Mouse (Mus musculus) limb, embryonic 14.5 days (tissue): ENCODE results near the gene Klhl4. TPM values are rescaled to one million over a fixed set of nuclear protein-coding genes. Genes with fewer than 3 reads are reported as not detected.

Experiments used
- ATAC-seq: fragments of 200-750 bp; cut with Nextera tagmentation; 2 replicates; pipeline ENCODE4 v1.8.0; 2017; ENCODE audit warnings: low read depth, moderate number of reproducible peaks, moderate TSS enrichment; ENCODE audit not compliant: low FRiP score
- DNase-seq: peaks from one replicate; pipeline ENCODE4 v3.0.0-alpha.2; 2015; ENCODE audit warnings: low spot score
- H3K27ac ChIP-seq: fragments of 300-500 bp; sonication (generic); replicated peaks from 2 replicates; pipeline ENCODE4 v1.5.1; 2014; ENCODE audit warnings: low read depth, mild to moderate bottlenecking, low read length, moderate library complexity, mixed read lengths
- H3K27me3 ChIP-seq: fragments of 300-500 bp; sonication (generic); 2 replicates; pipeline ENCODE4 v1.6.1; 2014; ENCODE audit warnings: low read length, mixed read lengths; ENCODE audit not compliant: control insufficient read depth, insufficient read depth
- H3K36me3 ChIP-seq: fragments of 300-500 bp; sonication (generic); 2 replicates; pipeline ENCODE4 v1.6.1; 2014; ENCODE audit warnings: mild to moderate bottlenecking, low read length, moderate library complexity, mixed read lengths; ENCODE audit not compliant: control insufficient read depth, insufficient read depth
- H3K4me1 ChIP-seq: fragments of 300-500 bp; sonication (generic); 2 replicates; pipeline ENCODE4 v1.6.1; 2014; ENCODE audit warnings: antibody characterized with exemption, low read length, mixed read lengths; ENCODE audit not compliant: control insufficient read depth, insufficient read depth
- H3K4me2 ChIP-seq: fragments of 300-500 bp; sonication (generic); replicated peaks from 2 replicates; pipeline ENCODE4 v1.6.1; 2014; ENCODE audit warnings: low read depth, mild to moderate bottlenecking, low read length, moderate library complexity; ENCODE audit not compliant: severe bottlenecking
- H3K4me3 ChIP-seq: fragments of 300-500 bp; sonication (generic); replicated peaks from 2 replicates; pipeline ENCODE4 v1.5.1; 2014; ENCODE audit warnings: low read length
- H3K9ac ChIP-seq: fragments of 300-500 bp; sonication (generic); 2 replicates; pipeline ENCODE4 v1.6.1; 2014; ENCODE audit warnings: mild to moderate bottlenecking, low read depth, low read length, moderate library complexity; ENCODE audit not compliant: severe bottlenecking
- H3K9me3 ChIP-seq: fragments of 300-500 bp; sonication (generic); 2 replicates; pipeline ENCODE4 v1.6.1; 2016; ENCODE audit warnings: low read length; ENCODE audit not compliant: control insufficient read depth
- POLR2A ChIP-seq: fragments of 200-500 bp; IDR thresholded peaks from 2 replicates; pipeline ENCODE4 v1.8.0; 2012; ENCODE audit warnings: inconsistent platforms, mild to moderate bottlenecking, moderate library complexity, borderline replicate concordance; ENCODE audit not compliant: insufficient read depth, insufficient read length; ENCODE audit errors: extremely low read depth
- WGBS: fragments of 180-500 bp; shearing (Covaris S2); extraction: QIAGEN DNeasy Blood & Tissue Kit; methylation state at CpG from one replicate; pipeline ENCODE4 v1.1.7; 2014; 5-methylcytosine and 5-hydroxymethylcytosine counted together
- polyA plus RNA-seq, 2 experiments: library from polyadenylated mRNA; depleted of rRNA in 1 of 2; stranded (reverse) in 1 of 2; unstranded in 1 of 2; fragments of >200 nt; fragmentation: Nextera tagmentation in 1 of 2; extraction: Ambion mirVana in 1 of 2; gene quantifications; 2 replicates each; pipeline versions ENCODE4 v1.2.1 to v1.2.3; 2012 to 2014

Gene Klhl4
- polyA plus RNA-seq (2012; rRNA removed) (4.8 and 5.9 TPM in 2 replicates), polyA plus RNA-seq (2014; fragmentation: Nextera tagmentation; extraction: Ambion mirVana) (11.5 and 11.7 TPM in 2 replicates)

DNA sequence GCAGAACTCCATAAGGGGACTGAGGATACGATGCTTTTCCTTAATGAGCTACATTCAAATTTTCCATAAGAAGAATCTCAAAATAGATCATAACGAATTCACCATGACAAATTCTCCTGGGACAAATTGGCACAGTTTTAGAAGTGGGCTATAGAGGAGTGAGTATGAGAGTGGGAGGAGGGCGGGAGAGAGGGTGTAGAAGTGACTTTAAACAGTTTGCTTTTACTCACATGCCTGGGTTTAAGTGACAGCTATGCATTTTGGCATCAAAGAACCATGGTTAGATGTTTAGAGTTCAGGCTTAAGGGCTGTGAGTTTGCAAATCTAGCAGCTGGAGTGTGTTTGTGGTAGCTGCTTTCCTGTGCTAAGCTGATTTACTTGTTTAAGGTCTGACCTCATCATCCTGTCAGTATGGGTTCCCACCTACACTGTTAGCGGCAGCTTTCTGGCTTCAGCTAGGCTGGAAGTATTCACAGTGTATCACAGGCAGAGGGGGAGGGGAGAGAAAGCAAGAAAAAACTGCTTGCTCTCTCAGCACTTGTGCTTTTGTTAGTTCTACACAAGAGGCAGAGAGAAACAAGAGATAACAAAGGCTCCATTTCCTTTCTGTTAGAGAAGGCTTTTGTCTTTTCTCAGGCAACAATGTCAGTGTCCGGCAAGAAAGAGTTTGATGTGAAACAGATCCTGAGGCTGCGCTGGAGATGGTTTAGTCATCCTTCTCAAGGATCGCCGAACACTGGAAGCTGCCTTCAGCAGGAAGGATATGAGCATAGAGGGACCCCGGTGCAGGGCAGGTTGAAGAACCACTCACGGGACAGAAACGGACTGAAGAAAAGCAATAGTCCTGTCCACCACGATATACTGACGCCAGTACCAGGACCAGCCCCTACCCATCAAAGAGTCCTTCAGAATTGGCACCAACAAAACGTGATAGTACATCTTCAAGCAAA, at the start of gene Klhl4:
Gene Klhl4, plus strand, starts transcription at position 552 of the 950 bp plus-strand sequence.
- Histone ChIP-seq H3K9ac (no peak within 1 kb of the TSS), H3K4me3 (no peak within 1 kb of the TSS; the same call in 1 of the 2 replicates), H3K27ac (no peak within 1 kb of the TSS), H3K4me1 (no peaks in the 10 kb centered on the region), H3K36me3 (no peaks in the 10 kb centered on the region), H3K9me3 (no peaks in the 10 kb centered on the region), H3K4me2 (peak within 1 kb of the TSS; percentile 7; the same call in 1 of the 2 replicates), H3K27me3 (no peaks in the 10 kb centered on the region)
- TF ChIP-seq POLR2A: no peak
- WGBS: 46% methylated on average over 14 of the region's 14 CpGs
- DNase-seq (no peak), ATAC-seq (no peak)

DNA sequence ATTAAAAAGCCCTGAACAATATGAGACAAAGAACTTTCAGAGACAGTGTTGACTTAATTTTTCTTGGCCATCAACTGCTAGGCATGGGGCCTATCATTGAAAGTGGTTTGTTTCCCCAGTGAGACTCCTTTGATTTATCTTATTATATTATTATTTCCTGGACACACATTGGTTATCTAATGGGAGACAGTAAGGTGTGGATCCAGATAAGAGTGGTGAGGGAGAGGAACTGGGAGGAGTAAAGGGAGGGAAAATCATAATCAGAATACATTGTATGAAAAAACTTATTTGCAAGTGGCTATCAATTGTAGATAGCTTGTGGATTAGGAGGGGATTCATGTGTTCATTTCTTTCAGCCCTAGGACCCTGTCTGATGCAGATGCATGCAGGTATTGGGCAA, 10.0 kb downstream of the Klhl4 start:
- Histone ChIP-seq H3K4me3 (no peak overlapping the region), H3K36me3 (no peaks in the 10 kb centered on the region), H3K27me3 (no peaks in the 10 kb centered on the region), H3K4me1 (no peaks in the 10 kb centered on the region), H3K4me2 (no peak overlapping the region), H3K9ac (no peak overlapping the region), H3K27ac (no peak overlapping the region), H3K9me3 (no peaks in the 10 kb centered on the region)
- no peak for TF ChIP-seq POLR2A
- ATAC-seq (no peak), DNase-seq (no peak)

DNA sequence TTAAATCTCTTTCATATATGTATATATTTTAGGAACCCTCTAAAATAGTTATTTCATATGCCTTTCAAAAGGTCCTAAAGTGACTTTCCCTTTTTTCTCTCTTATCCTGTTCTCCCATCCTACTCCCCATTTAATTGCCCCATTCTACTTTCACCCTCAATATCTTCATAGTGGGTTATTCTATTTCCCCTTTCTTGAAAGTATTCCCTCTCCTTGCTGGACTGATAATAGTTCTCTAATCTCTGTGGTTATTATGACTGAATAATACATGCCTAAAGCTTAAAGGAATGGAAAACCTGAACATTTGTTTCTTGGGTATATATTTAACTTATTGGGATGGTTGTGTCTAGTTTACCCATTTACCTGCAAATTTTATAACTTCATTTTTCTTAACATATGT, 12.6 kb downstream of the Klhl4 start:
- Histone ChIP-seq H3K27ac (no peak overlapping the region), H3K4me3 (no peak overlapping the region), H3K9me3 (no peaks in the 10 kb centered on the region), H3K27me3 (no peaks in the 10 kb centered on the region), H3K9ac (no peak overlapping the region), H3K4me1 (no peaks in the 10 kb centered on the region), H3K4me2 (no peak overlapping the region), H3K36me3 (no peaks in the 10 kb centered on the region)
- DNase-seq: no peak
- no peak for TF ChIP-seq POLR2A
- no peak for ATAC-seq

DNA sequence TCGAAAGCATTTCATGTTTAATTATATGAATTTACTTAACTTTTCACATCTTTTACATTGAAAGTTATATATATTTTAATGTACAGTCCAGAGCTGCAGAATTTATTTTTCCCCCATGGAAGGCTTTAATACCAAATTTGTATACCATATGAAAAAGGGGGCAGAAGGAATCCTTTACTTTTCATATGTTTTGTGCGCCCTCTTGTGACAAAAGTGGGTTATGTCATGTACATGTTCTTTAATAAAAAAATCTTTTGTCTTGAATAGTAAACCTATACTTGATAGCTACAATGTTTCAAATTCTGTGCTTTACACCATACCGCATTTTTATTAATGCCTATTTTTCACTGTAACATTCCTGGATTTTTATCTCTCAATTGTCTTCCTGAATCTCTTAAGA, 84.0 kb downstream of the Klhl4 start:
- no peaks in the 10 kb centered on the region for H3K36me3 ChIP-seq
- H3K27ac ChIP-seq: no peak overlapping the region
- no peak overlapping the region for H3K4me2 ChIP-seq
- TF ChIP-seq POLR2A: no peak
- H3K27me3 ChIP-seq: no peaks in the 10 kb centered on the region
- no peaks in the 10 kb centered on the region for H3K9me3 ChIP-seq
- no peak overlapping the region for H3K9ac ChIP-seq
- no peaks in the 10 kb centered on the region for H3K4me1 ChIP-seq
- ATAC-seq (no peak), DNase-seq (peak; percentile 11)
- no peak overlapping the region for H3K4me3 ChIP-seq
- 32% methylated on average over 3 of the region's 3 CpGs for WGBS

DNA sequence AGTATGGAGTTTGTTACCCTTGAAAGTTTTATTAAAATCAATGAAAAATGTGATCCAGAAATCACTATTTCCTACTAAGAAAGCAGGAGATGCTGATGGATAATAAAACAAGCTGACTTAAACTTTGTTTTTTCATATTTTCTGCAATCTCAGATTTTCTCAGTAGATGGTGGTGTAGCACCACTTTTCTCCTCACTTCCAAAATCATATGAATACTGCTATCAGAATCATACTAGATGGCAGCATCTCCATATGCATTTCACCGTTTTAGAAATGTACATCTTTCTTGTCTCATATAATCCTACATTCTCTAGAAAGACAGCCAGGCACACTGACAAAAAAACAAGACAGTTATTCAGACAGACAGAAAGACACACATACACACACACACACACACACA, 108.2 kb downstream of the Klhl4 start:
- DNase-seq: peak; percentile 3

More for the DNA sequence above, 108.2 kb downstream of the Klhl4 start:
- TF ChIP-seq POLR2A: no peak
- H3K4me1 ChIP-seq: no peaks in the 10 kb centered on the region
- no peak overlapping the region for H3K27ac ChIP-seq
- no peaks in the 10 kb centered on the region for H3K36me3 ChIP-seq
- no peaks in the 10 kb centered on the region for H3K9me3 ChIP-seq
- no peak for ATAC-seq
- WGBS: 63% methylated on average over 1 of the region's 1 CpGs
- H3K9ac ChIP-seq: no peak overlapping the region
- no peak overlapping the region for H3K4me3 ChIP-seq
- H3K27me3 ChIP-seq: no peaks in the 10 kb centered on the region
- no peak overlapping the region for H3K4me2 ChIP-seq
